Mouse (Mus musculus) forelimb bud, embryonic 11.5 days (tissue): Measurements from ENCODE around the gene Mycs.

Experiments
- DNase-seq: peaks from one replicate; pipeline ENCODE4 v3.0.0-alpha.2; 2012; ENCODE audit warnings: low read depth, low spot score

Gene Mycs

DNA sequence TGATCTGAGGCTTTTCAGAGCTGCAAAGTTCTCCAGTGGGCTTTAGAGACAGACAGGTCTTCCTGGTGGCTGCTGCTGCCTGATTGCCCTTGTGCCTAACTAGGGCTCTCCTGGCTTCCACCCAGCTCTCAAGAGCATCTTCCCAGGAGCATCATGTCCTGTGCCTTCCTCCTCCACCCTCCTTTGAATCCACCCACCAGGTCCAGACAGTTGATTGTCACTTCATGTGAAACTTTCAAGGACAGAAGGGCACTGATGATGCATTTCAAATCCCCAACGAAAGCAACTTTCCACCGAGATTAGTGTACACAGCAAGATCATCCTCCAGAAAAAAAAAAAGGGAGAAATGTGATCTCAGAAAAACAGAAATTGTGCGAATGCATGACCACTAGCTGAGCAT lies at the start of gene Mycs:
TSS of gene Mycs (minus strand) at position 101 of the 400 bp plus-strand sequence.
- DNase-seq: no peak

DNA sequence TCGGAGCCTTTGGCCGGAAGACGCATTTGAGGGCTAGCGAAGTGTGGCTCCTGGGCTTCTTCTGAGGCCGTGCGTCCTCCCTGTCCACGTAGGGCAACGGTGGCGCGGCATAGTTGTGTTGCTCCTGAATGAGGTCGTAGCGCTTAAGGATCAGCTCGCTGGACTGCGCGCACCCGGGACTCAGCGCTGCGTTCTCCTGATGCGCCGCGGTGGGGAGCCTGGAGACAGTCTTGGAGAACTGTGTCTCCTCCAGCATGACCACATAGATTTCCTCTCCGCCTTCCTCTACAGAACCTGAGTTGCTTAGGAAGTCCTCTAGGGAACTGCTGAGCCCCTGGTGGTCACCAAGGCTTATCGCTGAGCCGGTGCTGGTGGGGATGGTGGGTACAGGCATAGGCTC lies 1.0 kb downstream of the Mycs start:
- no peak for DNase-seq
